Mouse (Mus musculus) heart, postnatal 0 days (tissue): ENCODE results near the gene Slf2. TPM values are rescaled to one million over a fixed set of nuclear protein-coding genes. Genes with fewer than 3 reads are reported as not detected.

Source experiments
- ATAC-seq: fragments of 200-750 bp; cut with Nextera tagmentation; 2 replicates; pipeline ENCODE4 v1.8.0; 2017; ENCODE audit warnings: low read depth, moderate number of reproducible peaks, moderate library complexity; ENCODE audit not compliant: insufficient read depth
- DNase-seq: peaks from one replicate; pipeline ENCODE4 v3.0.0-alpha.2; 2016; ENCODE audit warnings: low spot score
- H3K27ac ChIP-seq: fragments of 300-500 bp; sonication (generic); 2 replicates; pipeline ENCODE4 v1.5.1; 2014; ENCODE audit warnings: low read depth, mild to moderate bottlenecking
- H3K27me3 ChIP-seq: fragments of 300-500 bp; sonication (generic); 2 replicates; pipeline ENCODE4 v1.6.1; 2014; ENCODE audit warnings: low read length, mixed read lengths; ENCODE audit not compliant: control insufficient read depth, insufficient read depth
- H3K36me3 ChIP-seq: fragments of 300-500 bp; sonication (generic); replicated peaks from 2 replicates; pipeline ENCODE4 v1.6.1; 2014; ENCODE audit warnings: low read length, mixed read lengths; ENCODE audit not compliant: control insufficient read depth, insufficient read depth
- H3K4me1 ChIP-seq: fragments of 300-500 bp; sonication (generic); 2 replicates; pipeline ENCODE4 v1.6.1; 2014; ENCODE audit warnings: antibody characterized with exemption; ENCODE audit not compliant: control insufficient read depth, insufficient read depth
- H3K4me2 ChIP-seq: fragments of 300-500 bp; sonication (generic); 2 replicates; pipeline ENCODE4 v1.6.1; 2014; ENCODE audit warnings: low read depth, mild to moderate bottlenecking, low read length, moderate library complexity
- H3K4me3 ChIP-seq: fragments of 300-500 bp; sonication (generic); 2 replicates; pipeline ENCODE4 v1.5.1; 2014; ENCODE audit warnings: low read depth, low read length
- H3K9ac ChIP-seq: fragments of 300-500 bp; sonication (generic); replicated peaks from 2 replicates; pipeline ENCODE4 v1.6.1; 2014; ENCODE audit warnings: low read depth, low read length, mixed read lengths
- H3K9me3 ChIP-seq: fragments of 300-500 bp; sonication (generic); replicated peaks from 2 replicates; pipeline ENCODE4 v1.6.1; 2016; ENCODE audit warnings: low read length; ENCODE audit not compliant: control insufficient read depth
- CTCF ChIP-seq: IDR thresholded peaks from 2 replicates; pipeline ENCODE4 v1.5.1; 2016; ENCODE audit warnings: antibody characterized with exemption, control low read depth, low read depth
- EP300 ChIP-seq: IDR thresholded peaks from 2 replicates; pipeline ENCODE4 v1.6.1; 2016; ENCODE audit warnings: antibody characterized with exemption, low read depth
- WGBS: fragments of 180-500 bp; shearing (Covaris S2); extraction: QIAGEN DNeasy Blood & Tissue Kit; methylation state at CpG from one replicate; pipeline ENCODE4 v1.1.7; 2014; 5-methylcytosine and 5-hydroxymethylcytosine counted together
- polyA plus RNA-seq: library from polyadenylated mRNA; unstranded; fragments of >200 nt; fragmentation: Nextera tagmentation; extraction: Ambion mirVana; gene quantifications from 2 replicates; pipeline ENCODE4 v1.2.1, GENCODE M21; 2015
- total RNA-seq: library from RNA; depleted of rRNA; stranded (reverse); fragments of >200 nt; gene quantifications from 2 replicates; pipeline ENCODE4 v1.2.3, GENCODE M21; 2014; ENCODE audit warnings: low replicate concordance; rRNA removed

Gene Slf2
- 19.3 and 30.6 TPM in 2 replicates for total RNA-seq
- polyA plus RNA-seq = 17.3 and 20.5 TPM in 2 replicates

GRCm38 (mm10) chr19:44930744-44931453, at the start of gene Slf2:
Gene Slf2 (plus strand): TSS chr19:44931151.
- Histone ChIP-seq H3K4me2 (peak within 1 kb of the TSS; percentile 83), H3K4me1 (peaks cover 46% of the 10 kb centered on the region), H3K4me3 (peak within 1 kb of the TSS; percentile 92), H3K27ac (peak within 1 kb of the TSS; percentile 92), H3K36me3 (peaks cover 16% of the 10 kb centered on the region), H3K27me3 (no peaks in the 10 kb centered on the region), H3K9ac (peak within 1 kb of the TSS; percentile 72), H3K9me3 (no peaks in the 10 kb centered on the region)
- TF ChIP-seq EP300 (peak; percentile 63; the same call in 1 of the 2 replicates), CTCF (peak; percentile 46)
- DNase-seq (peak; percentile 98), ATAC-seq (peak; percentile 95)
- 0% methylated on average over 52 of the region's 55 CpGs for WGBS

- ATAC-seq (peak; percentile 60; the same call in 1 of the 2 replicates), DNase-seq (peak; percentile 49)
- peaks cover 18% of the 10 kb centered on the region; the same call in 1 of the 2 replicates for H3K4me1 ChIP-seq
- 0 out of 2 replicates have a peak overlapping the region, but pooled peaks have one; percentile 1 for H3K27ac ChIP-seq
- H3K4me3 ChIP-seq = peak overlapping the region; percentile 35
- H3K4me2 ChIP-seq = peak overlapping the region; percentile 58
- no peaks in the 10 kb centered on the region for H3K36me3 ChIP-seq
- no peak for TF ChIP-seq CTCF
- no peak for TF ChIP-seq EP300
- H3K9me3 ChIP-seq = no peaks in the 10 kb centered on the region
- H3K27me3 ChIP-seq = peaks cover 6% of the 10 kb centered on the region; the same call in 1 of the 2 replicates
- WGBS = 3% methylated on average over 31 of the region's 31 CpGs
- peak overlapping the region; percentile 56 for H3K9ac ChIP-seq
Measured at GRCm38 (mm10) chr19:44882552-44883024, 48.4 kb upstream of the Slf2 start.

GRCm38 (mm10) chr19:44884331-44884730, 46.6 kb upstream of the Slf2 start:
- no peak overlapping the region for H3K27ac ChIP-seq
- no peak overlapping the region for H3K4me3 ChIP-seq
- H3K4me2 ChIP-seq = no peak overlapping the region
- ATAC-seq (no peak), DNase-seq (no peak)
- no peaks in the 10 kb centered on the region for H3K9me3 ChIP-seq
- peaks cover 11% of the 10 kb centered on the region; the same call in 1 of the 2 replicates for H3K27me3 ChIP-seq
- TF ChIP-seq EP300 = no peak
- TF ChIP-seq CTCF = no peak
- H3K36me3 ChIP-seq = no peaks in the 10 kb centered on the region
- peaks cover 18% of the 10 kb centered on the region; the same call in 1 of the 2 replicates for H3K4me1 ChIP-seq
- 66% methylated on average over 3 of the region's 3 CpGs for WGBS
- no peak overlapping the region for H3K9ac ChIP-seq

GRCm38 (mm10) chr19:44886475-44886874, 44.5 kb upstream of the Slf2 start:
- no peaks in the 10 kb centered on the region for H3K36me3 ChIP-seq
- peak; percentile 73 for DNase-seq
- no peak overlapping the region for H3K4me2 ChIP-seq
- H3K4me1 ChIP-seq = peaks cover 18% of the 10 kb centered on the region; the same call in 1 of the 2 replicates
- no peak overlapping the region for H3K9ac ChIP-seq
- no peak for TF ChIP-seq EP300
- no peak for TF ChIP-seq CTCF
- H3K4me3 ChIP-seq = no peak overlapping the region
- H3K27ac ChIP-seq = no peak overlapping the region
- no peaks in the 10 kb centered on the region for H3K9me3 ChIP-seq
- WGBS = 15% methylated on average over 3 of the region's 3 CpGs
- peaks cover 15% of the 10 kb centered on the region; the same call in 1 of the 2 replicates for H3K27me3 ChIP-seq
- peak; percentile 74 for ATAC-seq

GRCm38 (mm10) chr19:44887679-44888235, 43.2 kb upstream of the Slf2 start:
- no peak overlapping the region for H3K4me2 ChIP-seq
- H3K27me3 ChIP-seq = 0 out of 2 replicates have a peak, but pooled peaks cover 13% of the 10 kb centered on the region
- H3K9me3 ChIP-seq = no peaks in the 10 kb centered on the region
- no peaks in the 10 kb centered on the region for H3K36me3 ChIP-seq
- ATAC-seq = peak; percentile 33; the same call in 1 of the 2 replicates
- no peak overlapping the region for H3K9ac ChIP-seq
- no peak overlapping the region for H3K27ac ChIP-seq
- 24% methylated on average over 7 of the region's 7 CpGs for WGBS
- H3K4me1 ChIP-seq = peaks cover 11% of the 10 kb centered on the region; the same call in 1 of the 2 replicates
- TF ChIP-seq CTCF (peak; percentile 84), EP300 (no peak)
- no peak overlapping the region for H3K4me3 ChIP-seq
- peak; percentile 49 for DNase-seq
